Mouse (Mus musculus): ENCODE measurements around the gene Ovol1. TPM values are rescaled to one million over a fixed set of nuclear protein-coding genes. Genes with fewer than 3 reads are reported as not detected.
A peak's percentile ranks its signal among the peaks of the same experiment; 100 is the strongest.

Gene Ovol1
- not detected for polyA plus RNA-seq (2017; shearing (Covaris generic))

DNA sequence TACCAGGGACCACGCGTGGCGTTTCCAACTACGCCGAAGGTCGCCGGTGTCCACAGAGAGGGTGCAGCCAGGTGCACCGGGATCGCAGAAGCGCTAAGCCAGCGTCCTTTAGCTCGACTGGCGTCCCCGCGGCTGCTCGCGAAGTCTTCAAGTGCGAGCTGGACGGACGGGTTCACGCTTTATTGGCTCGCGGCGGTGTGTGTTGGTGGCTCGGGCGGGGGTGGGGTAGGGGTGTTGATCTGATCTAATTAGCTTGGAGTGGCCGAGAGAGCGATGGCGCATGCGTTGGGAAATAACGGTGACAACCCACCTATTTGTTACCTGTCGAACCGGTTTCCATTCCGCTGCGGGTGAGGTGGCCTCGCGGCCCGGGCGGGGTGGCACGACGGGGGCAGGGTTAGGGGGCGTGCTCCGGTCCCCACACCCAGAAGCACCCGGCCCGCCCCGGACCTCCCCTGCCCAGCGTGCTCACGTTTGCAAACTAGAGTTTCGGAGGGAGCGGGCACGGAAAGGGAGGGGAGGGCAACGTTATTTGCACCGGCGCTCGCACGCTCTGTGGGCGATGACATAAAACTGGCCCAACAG is at the start of gene Ovol1:
Ovol1 (minus strand) TSS at position 190 of the 585 bp plus-strand sequence.
- ATAC-seq = no peak

DNA sequence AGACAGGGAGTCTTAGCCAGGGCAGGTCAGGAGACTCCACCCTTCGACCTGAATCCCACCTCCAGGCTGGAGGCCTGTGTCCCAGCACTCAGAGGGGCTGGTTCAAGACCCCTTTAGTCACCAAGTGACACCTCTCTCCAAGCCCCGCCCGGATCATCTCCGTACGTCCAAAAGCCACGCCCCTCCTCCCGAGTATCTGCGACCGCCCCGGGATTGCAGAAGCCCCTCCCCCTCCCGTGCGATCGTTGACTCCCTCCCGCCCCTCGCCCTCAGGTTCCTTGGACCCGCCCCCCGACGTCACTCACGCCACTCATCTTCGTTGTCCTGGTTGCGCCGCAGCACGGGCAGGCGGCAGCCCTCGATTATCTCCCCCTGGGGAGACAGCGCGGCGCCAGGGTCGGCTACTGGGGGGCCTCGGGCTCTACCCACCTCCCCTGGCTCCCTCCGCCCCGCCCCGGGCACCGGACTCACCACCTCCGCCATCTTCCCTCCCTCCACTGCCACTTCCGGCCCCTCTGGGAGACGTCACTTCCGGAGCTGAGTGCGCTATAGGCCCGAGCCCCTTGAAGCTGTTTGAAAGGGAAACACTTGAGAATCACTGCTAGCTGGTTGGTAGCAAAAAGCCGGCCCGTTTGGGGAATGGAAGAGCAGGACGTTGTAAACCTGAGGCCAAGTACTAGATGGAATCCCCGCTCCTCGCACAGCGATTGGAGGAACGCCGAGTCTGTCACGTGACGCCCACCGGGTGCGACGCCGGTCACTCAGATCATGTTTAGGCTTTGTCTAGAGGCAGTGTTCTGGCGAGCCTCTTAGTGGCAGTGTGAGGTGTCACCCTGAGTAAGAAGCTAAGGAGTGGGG is 49.3 kb upstream of the Ovol1 start, which contains the start of gene Kat5:
Kat5 (minus strand) TSS at position 691 of the 858 bp plus-strand sequence.
- peak; percentile 97 for ATAC-seq

DNA sequence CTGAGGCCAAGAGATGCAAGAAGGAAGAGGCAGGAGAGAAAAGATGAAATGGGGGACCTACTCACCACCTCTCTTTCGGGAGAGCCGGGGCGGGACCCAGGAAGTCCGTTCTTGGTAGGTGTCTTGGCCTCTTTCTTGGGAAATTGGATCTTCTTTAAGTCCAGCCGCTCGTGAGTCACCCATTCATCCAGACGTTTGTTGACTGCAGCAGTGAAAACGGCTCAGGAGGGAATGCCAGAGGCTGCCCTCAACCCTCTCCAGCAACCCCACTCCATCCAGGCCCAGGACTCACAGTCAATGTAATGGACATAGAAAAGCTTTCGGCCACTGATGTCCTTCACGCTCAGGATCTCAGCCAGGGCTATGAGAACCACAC is 48.7 kb upstream of the Ovol1 start:
- ATAC-seq = no peak

DNA sequence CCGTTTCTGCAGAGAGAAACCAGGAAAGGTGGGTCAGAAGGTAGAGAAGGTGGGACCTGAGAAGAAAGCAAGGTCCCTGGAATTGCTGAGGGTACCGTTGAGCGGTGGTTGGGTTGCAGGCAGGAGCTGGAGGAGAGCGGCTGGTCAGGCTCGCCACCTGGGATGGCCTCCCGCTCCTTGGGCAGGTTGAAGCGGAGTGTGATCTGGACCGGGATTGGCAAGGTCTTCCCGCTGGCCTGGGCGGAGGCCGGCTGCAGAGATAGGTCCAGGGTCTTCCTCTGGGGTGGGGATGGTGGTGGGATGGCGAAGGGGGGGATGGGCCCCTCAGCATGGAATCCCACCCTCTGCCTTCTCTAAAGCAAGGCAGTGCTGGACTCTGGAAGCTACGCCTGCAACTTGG is 48.3 kb upstream of the Ovol1 start:
- no peak for ATAC-seq

DNA sequence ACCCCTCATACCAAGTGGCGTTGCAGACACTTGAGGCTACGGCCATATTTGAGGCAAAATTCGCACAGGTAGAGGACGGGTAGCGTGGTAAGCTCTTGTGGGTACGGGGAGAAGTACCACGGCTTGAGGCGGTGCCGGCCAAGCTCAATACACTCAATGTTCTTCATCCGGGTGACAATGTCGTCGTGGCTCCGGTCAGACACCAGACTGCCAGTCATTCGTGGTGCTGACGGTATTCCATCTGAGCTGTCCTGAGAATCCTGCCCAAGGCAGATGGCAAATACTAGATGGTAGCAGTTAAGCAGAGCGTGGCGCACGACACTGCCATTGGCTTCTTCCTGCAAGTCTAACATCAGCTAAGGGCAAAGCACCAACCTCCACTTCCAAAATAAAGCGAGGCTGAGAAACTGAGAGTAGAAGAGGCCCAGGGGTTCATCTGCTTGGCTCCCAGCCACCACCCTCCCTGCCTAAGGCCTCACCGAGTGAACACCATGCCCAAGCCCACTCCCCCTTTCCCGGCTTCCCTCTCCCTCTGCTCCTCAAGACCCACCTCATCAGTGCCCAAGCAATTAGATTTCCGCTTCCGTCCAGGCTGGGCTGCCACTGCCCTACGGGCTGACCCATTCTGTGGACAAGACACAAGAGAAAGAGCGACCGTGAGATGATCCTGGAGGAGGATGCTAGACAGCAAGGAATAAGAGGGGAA is 47.4 kb upstream of the Ovol1 start:
- no peak for ATAC-seq

DNA sequence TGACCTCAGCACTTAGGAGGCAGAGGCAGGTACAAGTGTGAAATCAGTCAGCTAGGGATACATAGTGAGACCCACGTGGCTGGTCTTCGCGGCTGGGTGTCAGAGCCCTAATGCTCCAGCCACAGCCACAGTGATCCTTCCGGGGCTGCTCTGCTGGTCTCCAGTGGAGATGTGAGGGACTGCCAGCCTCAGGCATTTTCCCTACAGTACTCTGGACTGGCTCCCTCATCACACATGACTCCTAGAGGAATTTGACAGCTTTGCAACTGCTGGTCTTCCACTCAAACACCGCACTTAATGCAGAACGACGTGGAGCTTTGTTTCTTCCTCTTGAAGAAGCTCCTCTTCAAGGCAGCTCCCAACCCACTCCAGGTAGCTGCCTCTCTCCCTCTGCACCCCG is 45.8 kb upstream of the Ovol1 start:
- no peak for ATAC-seq

DNA sequence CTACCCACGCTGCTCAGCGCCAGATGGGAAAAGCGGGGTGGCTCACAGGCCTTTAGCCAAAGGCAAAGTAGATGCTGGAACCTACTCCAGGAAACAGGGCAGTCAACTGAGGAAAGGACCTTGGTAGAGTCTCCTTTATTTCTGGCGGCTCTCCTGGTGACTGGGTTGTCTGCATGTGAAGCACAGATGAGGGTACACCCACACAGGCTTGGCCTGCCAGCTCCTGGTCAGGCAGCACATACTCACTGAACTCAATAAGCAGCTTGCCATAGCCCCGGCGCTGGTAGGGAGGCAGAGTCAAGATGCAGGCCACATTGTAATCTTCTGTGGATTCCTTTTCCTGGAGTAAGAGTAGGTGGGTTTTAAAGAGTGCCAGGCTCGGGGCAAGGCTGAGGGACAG is 44.7 kb upstream of the Ovol1 start:
- no peak for ATAC-seq

DNA sequence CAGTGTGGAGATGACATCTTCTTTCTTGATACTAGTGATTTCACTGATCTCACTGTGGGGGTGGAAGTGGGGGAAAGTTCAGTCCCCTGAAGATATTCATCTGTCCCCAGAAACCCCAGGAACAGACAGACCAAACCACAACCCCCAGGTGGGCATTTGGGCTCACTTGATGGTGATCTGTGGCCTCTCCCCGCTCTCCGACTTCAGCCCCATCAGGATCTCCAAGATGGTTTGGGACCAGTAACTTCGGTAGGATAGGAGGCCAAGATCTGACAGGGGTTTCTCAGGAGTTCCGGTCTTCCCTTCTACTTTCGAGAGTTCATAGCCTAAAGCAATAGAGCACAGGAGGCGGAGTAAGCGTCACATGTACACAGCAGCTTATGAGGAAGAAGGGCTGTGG is 43.2 kb upstream of the Ovol1 start:
- no peak for ATAC-seq

DNA sequence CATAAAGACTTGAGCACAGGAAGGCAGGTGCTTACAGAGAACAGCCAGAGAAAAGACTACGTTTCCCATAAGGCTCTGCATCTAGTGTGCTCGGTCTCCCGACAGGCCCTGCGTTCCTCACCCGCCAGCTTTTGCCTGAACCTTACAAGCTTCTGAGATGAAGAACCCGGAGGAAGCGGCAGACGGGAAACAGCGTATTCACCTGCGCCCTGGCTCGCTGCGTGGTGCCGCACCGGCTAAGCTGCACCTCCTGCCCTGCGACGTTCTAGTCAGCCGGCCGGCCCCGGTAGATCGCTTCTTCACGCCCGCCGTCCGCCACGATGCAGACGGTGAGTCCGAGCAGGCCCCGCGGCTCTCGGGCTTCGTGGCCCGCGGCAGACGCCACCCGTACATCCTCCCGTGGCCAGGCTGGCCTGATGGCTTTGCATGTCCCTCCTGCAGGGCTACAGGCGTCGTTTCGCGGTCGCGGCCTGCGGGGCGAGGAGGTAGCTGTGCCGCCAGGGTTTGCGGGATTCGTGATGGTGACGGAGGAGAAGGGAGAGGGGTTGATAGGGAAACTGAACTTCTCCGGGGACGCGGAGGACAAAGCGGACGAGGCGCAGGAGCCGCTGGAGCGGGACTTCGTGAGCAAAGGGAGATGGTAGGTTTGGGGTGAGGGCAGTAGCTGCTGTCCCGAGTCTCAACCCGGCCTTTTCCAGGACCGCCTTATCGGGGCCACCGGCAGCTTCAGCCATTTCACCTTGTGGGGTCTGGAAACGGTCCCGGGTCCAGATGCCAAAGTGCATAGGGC is 41.5 kb upstream of the Ovol1 start, which contains the start of gene Rnaseh2c:
Rnaseh2c (plus strand) TSS at position 122 of the 790 bp plus-strand sequence.
- peak; percentile 99 for ATAC-seq

DNA sequence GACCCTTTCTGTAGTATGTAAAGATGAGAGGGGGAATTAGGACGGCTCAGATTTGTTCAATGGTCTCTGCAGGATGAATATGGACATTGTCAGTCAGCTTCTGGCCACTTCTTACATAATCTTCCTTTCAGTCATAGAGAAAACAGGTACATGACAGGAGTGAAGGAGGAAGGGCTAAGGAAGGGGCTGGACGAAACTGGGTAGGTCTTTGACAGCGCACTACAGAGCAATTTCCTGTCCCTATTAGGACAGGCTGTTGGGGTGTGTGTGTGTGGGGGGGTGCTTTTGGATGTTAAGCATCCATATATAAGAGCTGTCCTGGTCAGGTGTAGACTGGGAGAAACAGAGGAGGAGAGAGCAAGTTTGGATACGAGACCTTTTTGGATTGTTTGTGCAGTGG is 38.8 kb upstream of the Ovol1 start:
- no peak for ATAC-seq

DNA sequence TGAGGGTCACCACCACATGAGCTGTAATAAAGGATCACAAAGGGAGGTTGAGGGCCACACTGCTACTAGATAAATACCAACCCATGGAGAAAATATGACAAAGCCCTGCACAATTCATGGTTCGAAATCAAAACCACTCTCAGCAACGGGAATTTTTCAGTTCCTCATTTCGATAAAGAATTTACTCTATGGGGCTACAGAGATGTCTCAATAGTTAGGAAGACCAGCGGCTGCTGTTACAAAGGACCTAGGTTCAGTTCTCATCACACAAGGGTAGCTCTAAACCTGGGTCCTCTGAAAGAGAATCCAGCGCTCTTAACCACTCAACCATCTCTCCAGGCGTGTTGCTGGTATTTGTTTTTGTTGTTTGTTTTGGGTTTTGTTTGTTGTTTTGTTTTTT is 31.4 kb upstream of the Ovol1 start:
- ATAC-seq = no peak

DNA sequence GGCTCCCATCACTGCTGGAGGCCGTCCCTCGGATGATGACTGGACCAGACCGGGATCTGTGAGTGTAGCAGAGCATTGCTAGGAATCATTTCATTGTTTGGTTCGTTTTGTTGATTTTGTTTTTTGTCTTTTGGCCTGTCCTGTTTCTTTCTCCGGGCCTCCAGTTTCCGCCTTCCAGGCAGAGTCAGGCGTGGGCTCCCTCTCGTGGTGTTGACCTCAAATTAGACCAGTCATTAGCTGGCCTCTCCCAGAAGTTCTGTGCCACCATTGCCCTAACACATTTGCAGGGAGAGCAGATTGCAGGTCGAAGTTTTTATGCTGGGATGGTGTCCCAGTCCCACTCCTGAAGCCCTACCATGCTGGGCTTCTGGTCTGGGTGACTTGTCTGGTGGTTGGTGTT is 28.7 kb upstream of the Ovol1 start:
- no peak for ATAC-seq

DNA sequence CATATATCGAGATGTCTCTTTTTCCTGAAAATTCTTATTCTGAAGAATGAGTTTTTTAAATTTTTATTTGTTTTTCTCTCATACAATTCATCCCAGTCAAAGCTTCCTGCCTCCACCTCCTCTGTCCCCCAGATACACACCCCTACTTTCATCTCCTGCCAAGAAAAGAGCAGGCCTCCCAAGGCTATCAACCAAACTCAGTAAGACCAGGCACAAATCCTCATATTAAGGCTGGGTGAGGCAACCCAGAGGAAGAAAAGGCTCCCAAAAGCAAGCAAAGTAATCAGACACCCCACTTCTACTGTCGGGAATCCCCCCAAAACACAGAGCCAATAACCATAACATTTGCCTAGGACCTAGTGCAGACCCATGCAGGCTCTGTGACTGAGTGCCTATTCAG is 21.5 kb upstream of the Ovol1 start:
- no peak for ATAC-seq

DNA sequence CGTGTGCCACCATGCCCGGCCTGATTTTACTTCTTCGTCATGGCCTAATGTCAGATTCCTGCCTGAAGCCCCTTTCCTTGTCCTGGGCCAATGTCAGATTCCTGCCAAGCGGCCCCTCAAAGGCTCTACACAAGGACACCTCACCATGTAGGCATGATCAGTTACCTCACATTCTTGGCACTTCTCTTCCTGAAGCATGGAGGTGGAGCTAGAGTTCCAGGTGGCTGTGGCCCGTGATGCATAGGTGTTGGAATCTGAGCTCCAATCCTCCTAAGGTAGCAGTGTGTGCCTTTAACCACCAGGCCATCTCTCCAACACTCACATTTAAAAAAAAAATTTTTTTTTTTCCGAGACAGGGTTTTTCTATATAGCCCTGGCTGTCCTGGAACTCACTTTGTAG is 20.3 kb upstream of the Ovol1 start:
- ATAC-seq = no peak

DNA sequence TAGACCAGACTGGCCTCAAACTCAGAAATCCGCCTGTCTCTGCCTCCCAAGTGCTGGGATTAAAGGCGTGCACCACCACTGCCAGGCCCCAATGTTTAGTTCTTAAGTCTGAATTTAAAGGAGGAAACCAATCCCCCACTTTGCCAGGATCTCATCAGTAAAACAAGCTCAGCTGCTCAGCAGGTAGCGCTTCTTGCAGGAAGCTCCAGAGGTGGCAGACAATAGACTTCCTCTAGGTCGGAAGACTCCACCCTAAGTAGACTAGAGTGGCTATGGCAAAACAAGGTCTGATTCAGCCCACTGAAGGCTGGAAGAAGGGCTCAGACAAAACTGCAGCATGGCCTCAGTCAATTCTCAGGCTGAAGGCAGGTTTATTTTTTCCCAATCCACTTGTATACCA is 19.5 kb upstream of the Ovol1 start:
- no peak for ATAC-seq

DNA sequence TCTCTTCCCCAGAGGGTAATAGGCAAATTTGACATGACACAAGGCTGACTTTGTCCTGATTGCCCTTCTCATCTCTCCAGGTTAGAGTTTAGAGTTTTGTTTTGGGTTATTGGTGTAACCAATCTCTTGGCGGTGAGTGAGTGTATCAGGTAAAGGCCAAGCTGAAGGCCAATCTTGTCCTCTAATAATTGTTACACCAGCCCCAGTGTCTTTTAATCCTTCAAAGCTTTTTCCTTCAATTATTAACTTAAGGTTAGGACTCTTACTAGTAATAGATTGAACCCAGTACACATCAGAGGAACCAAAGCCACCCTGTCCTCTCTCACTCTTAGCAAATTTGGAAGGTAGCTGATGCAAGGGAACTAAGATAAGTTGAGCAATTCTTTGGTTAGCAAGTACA is 14.9 kb upstream of the Ovol1 start:
- ATAC-seq = no peak

DNA sequence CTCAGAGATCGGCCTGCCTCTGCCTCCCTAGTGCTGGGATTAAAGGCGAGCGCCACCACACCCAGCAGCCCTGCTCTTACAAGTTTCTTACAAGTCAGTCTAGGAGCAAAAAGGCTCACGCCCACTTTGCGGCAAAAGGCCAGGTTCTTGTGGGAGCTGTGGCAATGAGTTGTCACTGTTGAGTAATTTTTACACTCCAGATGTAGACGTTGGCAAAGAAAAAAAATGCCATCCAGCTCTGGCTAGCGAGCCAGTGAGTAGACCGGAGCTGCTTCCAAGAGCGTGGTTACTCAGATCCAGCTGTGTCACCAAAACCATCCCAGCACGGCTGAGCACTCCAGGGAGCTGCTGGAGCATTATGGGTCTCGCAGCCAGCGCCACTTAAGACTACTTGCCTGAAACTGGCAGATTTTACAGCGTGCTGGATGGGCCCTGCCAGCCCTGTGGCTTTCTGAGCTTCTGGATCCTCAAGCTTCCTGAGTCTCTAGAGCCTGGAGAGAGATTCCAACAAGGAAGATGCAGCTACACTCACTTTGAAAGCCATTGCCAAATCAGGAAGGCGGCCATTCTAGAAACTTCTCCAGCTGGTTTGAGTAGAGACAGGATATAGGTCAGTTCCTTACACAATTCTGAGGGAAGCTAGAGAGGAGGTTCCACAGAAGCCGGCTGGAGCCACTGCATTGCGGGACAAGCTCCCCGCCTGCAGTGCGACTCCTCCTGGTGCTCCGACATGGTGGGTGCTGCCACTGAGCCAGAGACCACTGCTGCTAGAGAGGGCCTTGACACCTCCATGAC is 12.1 kb upstream of the Ovol1 start:
- ATAC-seq = no peak

DNA sequence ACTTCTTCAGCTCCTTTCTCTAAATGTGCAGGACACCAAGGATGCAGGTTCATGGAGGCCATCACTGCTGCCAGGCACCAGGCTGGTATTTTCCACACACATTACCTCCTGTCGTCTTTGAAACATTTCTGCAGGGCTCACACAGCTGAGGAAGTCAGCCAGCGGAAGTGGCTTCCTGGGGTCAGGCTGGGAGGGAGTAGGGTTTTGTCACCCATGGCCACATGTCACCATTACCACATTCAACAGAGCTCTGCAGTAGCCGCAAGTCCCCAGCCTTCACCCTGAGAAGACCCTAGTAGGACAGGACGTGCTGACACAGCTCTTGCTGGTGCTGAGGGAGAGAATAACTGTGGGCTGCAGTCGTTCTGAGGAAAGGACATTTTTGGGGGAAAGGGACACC is 11.4 kb upstream of the Ovol1 start:
- peak; percentile 31 for ATAC-seq

DNA sequence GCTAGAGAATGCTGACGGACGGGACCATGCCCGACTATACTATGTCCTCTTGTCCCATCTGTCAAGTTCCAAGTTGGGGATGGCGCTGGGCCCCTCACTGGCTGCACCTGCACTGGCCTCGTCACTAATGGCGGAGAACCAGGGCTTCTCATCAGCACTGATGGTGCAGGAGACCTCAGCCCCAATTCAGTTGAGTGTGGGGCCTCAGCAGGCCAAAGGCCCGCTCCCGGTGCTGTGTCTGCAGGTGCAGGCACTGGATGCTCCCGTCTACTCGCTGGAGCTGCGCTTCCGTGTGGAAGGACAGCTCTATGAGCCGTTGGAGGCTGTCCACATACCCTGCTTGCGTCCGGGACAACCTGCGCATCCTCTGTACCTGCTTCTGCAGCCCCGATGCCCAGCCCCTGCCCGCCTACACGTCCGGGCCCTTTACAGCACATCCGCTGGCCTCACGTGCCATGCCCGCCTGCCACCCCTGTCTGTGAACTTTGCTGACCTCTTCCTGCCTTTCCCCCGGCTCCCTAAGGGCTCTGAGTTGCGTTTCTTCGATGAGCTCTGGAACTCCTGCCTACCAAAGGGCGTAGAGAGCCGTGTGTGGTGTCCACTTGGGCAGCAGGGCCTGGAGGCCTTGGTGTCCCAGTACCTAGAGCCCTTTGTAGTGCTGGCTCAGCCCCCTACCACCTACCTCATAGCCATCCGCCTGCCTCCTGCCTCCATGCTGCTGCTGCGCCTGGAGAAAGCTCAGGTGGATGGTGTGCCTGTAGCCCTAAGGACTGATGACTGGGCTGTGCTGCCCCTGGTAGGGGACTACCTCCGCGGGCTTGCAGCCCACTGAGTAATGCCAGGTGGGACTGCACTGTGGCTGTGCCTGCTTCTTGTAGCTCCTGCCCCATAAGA is 10.2 kb upstream of the Ovol1 start:
- ATAC-seq = no peak

DNA sequence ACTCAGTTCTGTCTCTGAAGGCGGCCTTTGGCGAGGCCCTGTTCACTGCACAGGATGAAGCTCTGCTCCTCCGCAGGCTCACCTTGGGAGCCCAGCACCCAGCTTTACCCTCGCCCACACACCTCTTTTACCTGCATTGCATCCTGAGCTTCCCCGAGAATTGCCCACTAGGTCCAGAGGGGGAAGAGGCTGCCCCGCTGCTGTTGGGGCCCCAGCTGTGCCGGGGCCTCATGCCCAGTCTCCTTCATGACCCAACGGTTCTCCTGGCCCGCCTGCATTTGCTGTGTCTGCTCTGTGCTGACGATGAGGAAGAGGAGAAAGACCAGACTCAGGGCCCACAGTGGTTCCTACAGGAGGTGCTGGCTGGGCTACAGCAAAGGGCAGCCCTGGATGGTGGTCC is 9.1 kb upstream of the Ovol1 start:
- no peak for ATAC-seq

Data from CD4-positive, CD25-positive, alpha-beta regulatory T cell, adult 4 months (primary cell).